Mouse (Mus musculus): ENCODE measurements at regions not wholly inside any gene's neighbourhood (a gene's known extent, or its start where the extent isn't known, plus 50 kb on each side); places are given as distances from the start of the nearest gene placed in this dataset.

GRCm38 (mm10) chr6:100476550-100477366 lies 189.5 kb upstream of the Rybp start:
- no peak for DNase-seq (ENCODE audit: low spot score)

- DNase-seq (ENCODE audit: low spot score): no peak
Observed at GRCm38 (mm10) chr6:100475341-100475955, 188.2 kb upstream of the Rybp start.

GRCm38 (mm10) chr6:100474326-100474725 lies 187.0 kb upstream of the Rybp start:
- no peak for DNase-seq (ENCODE audit: low spot score)

GRCm38 (mm10) chr6:100470071-100470470 lies 182.8 kb upstream of the Rybp start:
- DNase-seq (ENCODE audit: low spot score): no peak

- no peak for DNase-seq (ENCODE audit: low spot score)
Observed at GRCm38 (mm10) chr6:100462757-100463156, 175.5 kb upstream of the Rybp start.

- no peak for DNase-seq (ENCODE audit: low spot score)
Observed at GRCm38 (mm10) chr6:100453401-100453800, 166.1 kb upstream of the Rybp start.

GRCm38 (mm10) chr6:100452097-100453002 lies 165.1 kb upstream of the Rybp start:
- DNase-seq (ENCODE audit: low spot score): no peak

GRCm38 (mm10) chr6:100450108-100450507 lies 162.8 kb upstream of the Rybp start:
- DNase-seq (ENCODE audit: low spot score): no peak

GRCm38 (mm10) chr6:100449087-100449486 lies 161.8 kb upstream of the Rybp start:
- DNase-seq (ENCODE audit: low spot score): no peak

GRCm38 (mm10) chr6:100447211-100447610 lies 159.9 kb upstream of the Rybp start:
- DNase-seq (ENCODE audit: low spot score): no peak

GRCm38 (mm10) chr6:100446804-100447203 lies 159.5 kb upstream of the Rybp start:
- DNase-seq (ENCODE audit: low spot score): no peak

GRCm38 (mm10) chr6:100439071-100439737 lies 151.9 kb upstream of the Rybp start:
- no peak for DNase-seq (ENCODE audit: low spot score)

- peak; percentile 25 for DNase-seq (ENCODE audit: low spot score)
Observed at GRCm38 (mm10) chr6:100438511-100438991, 151.3 kb upstream of the Rybp start.

GRCm38 (mm10) chr6:100437980-100438379 lies 150.7 kb upstream of the Rybp start:
- no peak for DNase-seq (ENCODE audit: low spot score)

GRCm38 (mm10) chr6:100436507-100436906 lies 149.2 kb upstream of the Rybp start:
- DNase-seq (ENCODE audit: low spot score): no peak

- DNase-seq (ENCODE audit: low spot score): no peak
Observed at GRCm38 (mm10) chr6:100435222-100435621, 147.9 kb upstream of the Rybp start.

GRCm38 (mm10) chr6:100433534-100433867 lies 146.2 kb upstream of the Rybp start:
- DNase-seq (ENCODE audit: low spot score): no peak

- no peak for DNase-seq (ENCODE audit: low spot score)
Observed at GRCm38 (mm10) chr6:100432688-100433533, 145.6 kb upstream of the Rybp start.

- no peak for DNase-seq (ENCODE audit: low spot score)
Observed at GRCm38 (mm10) chr6:100430286-100430685, 143.0 kb upstream of the Rybp start.

- DNase-seq (ENCODE audit: low spot score): no peak
Observed at GRCm38 (mm10) chr6:100429511-100429910, 142.2 kb upstream of the Rybp start.

- no peak for DNase-seq (ENCODE audit: low spot score)
Observed at GRCm38 (mm10) chr6:100428759-100429158, 141.5 kb upstream of the Rybp start.

Data from spleen, adult 12 weeks (tissue).